Mouse (Mus musculus) retina, embryonic 14.5 days (tissue): ENCODE results near the gene Cort.

Experiments used
- DNase-seq: peaks from one replicate; pipeline ENCODE4 v3.0.0-alpha.2; 2015; ENCODE audit warnings: low spot score

Gene Cort

GRCm38 (mm10) chr4:149097956-149098355, 28.6 kb downstream of the Cort start:
- no peak for DNase-seq

GRCm38 (mm10) chr4:149091364-149091763, 35.2 kb downstream of the Cort start:
- no peak for DNase-seq

- no peak for DNase-seq
Observed at GRCm38 (mm10) chr4:149085381-149085780, 41.2 kb downstream of the Cort start.

- no peak for DNase-seq
Observed at GRCm38 (mm10) chr4:149081528-149081927, 45.0 kb downstream of the Cort start.

- DNase-seq, result no peak
Observed at GRCm38 (mm10) chr4:149080111-149080510, 46.5 kb downstream of the Cort start.

- no peak for DNase-seq
Observed at GRCm38 (mm10) chr4:149079629-149080028, 46.9 kb downstream of the Cort start.

GRCm38 (mm10) chr4:149078261-149078660, 48.3 kb downstream of the Cort start:
- no peak for DNase-seq

GRCm38 (mm10) chr4:149075871-149076575, 50.5 kb downstream of the Cort start:
- DNase-seq, result peak; percentile 88

GRCm38 (mm10) chr4:149075073-149075472, 51.5 kb downstream of the Cort start:
- DNase-seq, result no peak
